Mouse (Mus musculus) hindbrain, embryonic 16.5 days (tissue): ENCODE data around the gene R3hcc1l. TPM values are rescaled to one million over a fixed set of nuclear protein-coding genes. Genes with fewer than 3 reads are reported as not detected.

ENCODE experiments used
- ATAC-seq: fragments of 200-750 bp; cut with Nextera tagmentation; 2 replicates; pipeline ENCODE4 v1.8.0; 2017; ENCODE audit warnings: moderate TSS enrichment, moderate library complexity
- H3K27ac ChIP-seq: fragments of 300-500 bp; sonication (generic); 2 replicates; pipeline ENCODE4 v1.5.1; 2014; ENCODE audit warnings: low read depth, mild to moderate bottlenecking, control low read depth, low read length, moderate library complexity
- H3K27me3 ChIP-seq: fragments of 300-500 bp; sonication (generic); replicated peaks from 2 replicates; pipeline ENCODE4 v1.6.1; 2014; ENCODE audit warnings: low read length; ENCODE audit not compliant: control insufficient read depth, insufficient read depth
- H3K36me3 ChIP-seq: fragments of 300-500 bp; sonication (generic); 2 replicates; pipeline ENCODE4 v1.6.1; 2014; ENCODE audit warnings: mild to moderate bottlenecking, low read length, moderate library complexity, mixed read lengths; ENCODE audit not compliant: control insufficient read depth, insufficient read depth
- H3K4me1 ChIP-seq: fragments of 300-500 bp; sonication (generic); 2 replicates; pipeline ENCODE4 v1.6.1; 2014; ENCODE audit warnings: low read depth, low read length; ENCODE audit not compliant: control insufficient read depth, insufficient read depth
- H3K4me2 ChIP-seq: fragments of 300-500 bp; sonication (generic); 2 replicates; pipeline ENCODE4 v1.6.1; 2014; ENCODE audit warnings: mild to moderate bottlenecking, low read length, control low read depth, moderate library complexity
- H3K4me3 ChIP-seq: fragments of 300-500 bp; sonication (generic); 2 replicates; pipeline ENCODE4 v1.5.1; 2014; ENCODE audit warnings: mild to moderate bottlenecking, low read length, control low read depth, moderate library complexity
- H3K9ac ChIP-seq: fragments of 300-500 bp; sonication (generic); 2 replicates; pipeline ENCODE4 v1.6.1; 2014; ENCODE audit warnings: low read depth, mild to moderate bottlenecking, control low read depth, low read length, moderate library complexity
- H3K9me3 ChIP-seq: fragments of 300-500 bp; sonication (generic); 2 replicates; pipeline ENCODE4 v1.6.1; 2014; ENCODE audit warnings: mild to moderate bottlenecking, low read length, moderate library complexity; ENCODE audit not compliant: control insufficient read depth
- WGBS: fragments of 180-500 bp; shearing (Covaris S2); extraction: QIAGEN DNeasy Blood & Tissue Kit; methylation state at CpG from one replicate; pipeline ENCODE4 v1.1.7; 2014; 5-methylcytosine and 5-hydroxymethylcytosine counted together
- polyA plus RNA-seq: library from polyadenylated mRNA; unstranded; fragments of >200 nt; fragmentation: Nextera tagmentation; extraction: Ambion mirVana; gene quantifications from 2 replicates; pipeline ENCODE4 v1.2.1, GENCODE M21; 2015

The R3hcc1l gene
- polyA plus RNA-seq, 1 experiment from 2014 or later, result 11.4 TPM

DNA sequence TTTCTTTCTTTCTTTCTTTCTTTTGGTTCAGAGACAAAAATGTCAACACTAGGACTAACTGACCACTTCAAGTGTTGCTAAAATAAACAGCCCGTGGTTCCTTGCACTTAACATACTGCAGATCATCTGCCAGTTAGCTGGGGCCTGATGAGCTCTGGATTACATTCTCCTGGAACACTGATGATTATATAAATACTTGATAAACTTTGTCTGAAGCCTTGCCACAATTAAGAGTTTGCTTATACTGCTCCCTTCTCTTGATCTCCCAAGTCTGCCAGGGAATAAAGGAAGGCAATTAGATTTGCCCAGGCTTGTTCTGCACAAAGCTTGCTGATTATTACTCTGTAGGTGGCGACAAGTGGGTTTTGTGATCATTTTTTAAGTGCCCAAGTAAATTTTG, 69.1 kb downstream of the R3hcc1l start:
- Histone ChIP-seq H3K36me3 (0 out of 2 replicates have a peak, but pooled peaks cover 2% of the 10 kb centered on the region), H3K9me3 (no peaks in the 10 kb centered on the region), H3K27me3 (no peaks in the 10 kb centered on the region), H3K4me2 (no peak overlapping the region), H3K27ac (no peak overlapping the region), H3K4me3 (no peak overlapping the region), H3K9ac (no peak overlapping the region), H3K4me1 (no peaks in the 10 kb centered on the region)
- WGBS, result 80% methylated on average over 2 of the region's 2 CpGs
- no peak for ATAC-seq

DNA sequence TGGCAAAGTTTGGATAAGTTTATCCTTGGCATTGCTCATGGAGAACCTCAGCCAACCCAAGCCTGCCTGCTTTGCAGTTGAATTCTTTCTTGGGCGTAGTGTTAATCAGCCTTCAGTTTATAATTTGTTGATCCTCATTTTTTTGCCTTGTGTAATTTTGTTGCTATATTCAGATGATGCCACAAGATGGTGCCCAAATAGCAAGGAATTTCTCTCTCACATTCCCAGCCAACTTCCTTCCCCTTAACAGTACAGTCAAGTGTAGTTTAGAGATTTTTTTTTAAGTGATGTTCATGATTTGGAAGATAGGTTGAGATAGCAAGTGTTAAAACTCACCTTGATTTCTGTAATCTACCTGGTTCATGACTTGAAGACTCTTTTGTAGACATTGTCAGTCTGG, 70.7 kb downstream of the R3hcc1l start:
- WGBS, result 73% methylated on average over 1 of the region's 1 CpGs
- Histone ChIP-seq H3K27ac (no peak overlapping the region), H3K4me2 (no peak overlapping the region), H3K9ac (no peak overlapping the region), H3K27me3 (no peaks in the 10 kb centered on the region), H3K9me3 (no peaks in the 10 kb centered on the region), H3K4me3 (no peak overlapping the region), H3K4me1 (no peaks in the 10 kb centered on the region), H3K36me3 (0 out of 2 replicates have a peak, but pooled peaks cover 2% of the 10 kb centered on the region)
- ATAC-seq, result no peak

DNA sequence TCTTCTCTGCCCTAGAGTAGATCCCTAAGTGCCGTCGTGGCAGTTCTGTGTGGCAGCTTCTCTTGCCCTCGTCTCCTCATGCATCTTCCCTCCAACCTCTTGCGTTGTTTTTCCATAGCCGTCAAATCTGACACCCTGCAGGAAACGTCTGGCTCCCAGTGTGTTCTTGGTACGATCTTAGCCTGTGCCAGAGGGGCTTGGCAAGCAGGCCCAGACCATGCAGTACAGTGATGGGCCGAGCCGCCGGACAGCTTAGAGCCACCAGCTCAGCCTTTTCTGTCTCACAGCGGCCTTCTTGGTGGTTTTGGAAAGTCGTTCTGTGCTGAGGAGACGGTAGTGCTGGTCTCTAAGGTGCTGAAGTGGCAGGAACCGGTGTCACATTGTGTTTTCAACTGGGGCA, 73.0 kb downstream of the R3hcc1l start:
- H3K27ac ChIP-seq, result no peak overlapping the region
- 54% methylated on average over 14 of the region's 14 CpGs for WGBS
- H3K9ac ChIP-seq, result no peak overlapping the region
- peak; percentile 48; the same call in 1 of the 2 replicates for ATAC-seq
- no peaks in the 10 kb centered on the region for H3K9me3 ChIP-seq
- no peak overlapping the region for H3K4me3 ChIP-seq
- no peaks in the 10 kb centered on the region for H3K36me3 ChIP-seq
- H3K4me1 ChIP-seq, result no peaks in the 10 kb centered on the region
- no peak overlapping the region for H3K4me2 ChIP-seq
- H3K27me3 ChIP-seq, result no peaks in the 10 kb centered on the region

DNA sequence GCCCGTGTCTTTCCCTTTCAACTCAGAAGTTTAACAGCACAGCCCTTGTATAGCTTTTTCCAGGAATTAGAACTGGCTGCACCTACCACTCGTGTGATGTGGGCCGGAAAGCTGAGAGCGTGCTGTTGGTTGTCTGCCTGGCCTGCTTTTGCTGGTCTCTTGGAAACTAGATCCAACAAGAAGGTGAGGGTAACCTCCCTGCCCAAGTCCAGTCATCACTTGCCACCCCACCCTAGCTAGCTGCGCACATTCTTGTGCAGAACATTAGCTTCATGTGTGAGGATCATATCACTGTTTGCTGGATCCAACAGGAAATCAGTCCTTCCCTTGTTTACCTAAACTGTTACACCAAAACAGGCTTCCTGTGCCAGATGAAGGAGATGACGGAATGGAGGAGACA, 74.9 kb downstream of the R3hcc1l start:
- Histone ChIP-seq H3K4me2 (no peak overlapping the region), H3K9ac (no peak overlapping the region), H3K4me1 (no peaks in the 10 kb centered on the region), H3K36me3 (no peaks in the 10 kb centered on the region), H3K9me3 (no peaks in the 10 kb centered on the region), H3K4me3 (no peak overlapping the region), H3K27ac (no peak overlapping the region), H3K27me3 (no peaks in the 10 kb centered on the region)
- 86% methylated on average over 6 of the region's 6 CpGs for WGBS
- no peak for ATAC-seq

DNA sequence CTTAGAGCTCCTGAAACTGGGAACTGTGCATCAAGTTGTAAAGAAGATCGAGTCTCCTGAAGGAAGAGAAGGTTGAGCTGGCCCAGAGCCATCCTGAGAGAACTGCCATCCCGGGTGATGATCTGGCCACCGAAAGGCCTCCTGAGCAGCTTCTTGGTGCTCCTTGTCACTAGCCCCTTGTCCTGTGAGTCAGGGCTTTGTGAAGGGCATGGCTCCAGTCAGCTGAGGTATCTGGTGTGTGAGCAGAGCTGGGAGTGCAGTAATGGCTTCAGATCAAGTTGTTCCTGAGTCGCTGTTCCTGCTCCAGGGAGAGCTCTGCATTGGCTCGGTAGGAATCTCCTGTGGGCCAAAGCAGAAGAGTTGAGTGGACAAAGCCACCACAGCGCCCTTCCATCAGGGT, 76.5 kb downstream of the R3hcc1l start:
- Histone ChIP-seq H3K27ac (no peak overlapping the region), H3K4me2 (no peak overlapping the region), H3K4me1 (no peaks in the 10 kb centered on the region), H3K4me3 (no peak overlapping the region), H3K36me3 (no peaks in the 10 kb centered on the region), H3K9ac (no peak overlapping the region), H3K27me3 (no peaks in the 10 kb centered on the region), H3K9me3 (no peaks in the 10 kb centered on the region)
- no peak for ATAC-seq
- 96% methylated on average over 6 of the region's 6 CpGs for WGBS

DNA sequence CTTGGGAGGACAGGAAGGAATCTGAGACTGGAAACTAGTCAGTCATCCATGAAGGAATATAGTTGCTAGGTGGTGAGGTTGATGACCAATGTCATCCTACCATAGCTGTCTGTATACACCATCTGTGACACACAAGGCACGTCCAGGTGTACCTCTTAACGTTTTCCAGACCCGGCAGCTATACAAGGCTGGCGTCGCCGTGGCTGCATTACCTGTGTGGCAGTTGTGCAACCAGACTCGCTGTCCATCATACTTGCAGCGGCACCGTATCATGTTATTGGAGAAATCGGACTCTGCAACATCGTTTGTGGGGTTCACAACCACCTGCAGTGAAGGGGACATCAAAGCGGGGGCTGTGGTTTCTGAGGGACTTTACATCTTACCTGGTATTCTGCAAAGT, 78.7 kb downstream of the R3hcc1l start:
- Histone ChIP-seq H3K27me3 (no peaks in the 10 kb centered on the region), H3K4me2 (no peak overlapping the region), H3K4me3 (no peak overlapping the region), H3K27ac (no peak overlapping the region), H3K36me3 (no peaks in the 10 kb centered on the region), H3K9ac (no peak overlapping the region), H3K4me1 (peaks cover 8% of the 10 kb centered on the region), H3K9me3 (no peaks in the 10 kb centered on the region)
- no peak for ATAC-seq
- 93% methylated on average over 12 of the region's 12 CpGs for WGBS

DNA sequence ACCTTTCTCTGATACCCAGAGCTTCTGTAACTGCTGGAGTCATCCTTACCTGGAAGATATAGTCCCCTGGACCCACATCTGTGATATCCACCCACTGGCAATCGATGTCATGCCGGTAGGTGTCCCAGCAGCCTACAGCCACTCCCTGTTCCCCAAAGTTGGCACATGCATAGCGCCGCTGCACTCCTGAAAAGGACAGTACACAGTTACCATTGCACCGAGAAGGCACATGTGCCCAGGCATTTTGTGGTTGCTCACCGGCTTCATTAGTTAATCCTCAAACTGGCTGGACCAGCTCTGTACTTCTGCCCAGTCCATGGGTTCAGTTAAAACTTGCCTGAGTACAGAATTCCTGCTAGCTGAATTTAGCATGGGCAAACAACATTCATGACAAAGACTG, 79.3 kb downstream of the R3hcc1l start:
- H3K9ac ChIP-seq, result no peak overlapping the region
- no peak overlapping the region for H3K4me2 ChIP-seq
- no peaks in the 10 kb centered on the region for H3K27me3 ChIP-seq
- 93% methylated on average over 6 of the region's 6 CpGs for WGBS
- no peak overlapping the region for H3K4me3 ChIP-seq
- H3K36me3 ChIP-seq, result no peaks in the 10 kb centered on the region
- peaks cover 8% of the 10 kb centered on the region for H3K4me1 ChIP-seq
- ATAC-seq, result no peak
- no peaks in the 10 kb centered on the region for H3K9me3 ChIP-seq
- H3K27ac ChIP-seq, result no peak overlapping the region

DNA sequence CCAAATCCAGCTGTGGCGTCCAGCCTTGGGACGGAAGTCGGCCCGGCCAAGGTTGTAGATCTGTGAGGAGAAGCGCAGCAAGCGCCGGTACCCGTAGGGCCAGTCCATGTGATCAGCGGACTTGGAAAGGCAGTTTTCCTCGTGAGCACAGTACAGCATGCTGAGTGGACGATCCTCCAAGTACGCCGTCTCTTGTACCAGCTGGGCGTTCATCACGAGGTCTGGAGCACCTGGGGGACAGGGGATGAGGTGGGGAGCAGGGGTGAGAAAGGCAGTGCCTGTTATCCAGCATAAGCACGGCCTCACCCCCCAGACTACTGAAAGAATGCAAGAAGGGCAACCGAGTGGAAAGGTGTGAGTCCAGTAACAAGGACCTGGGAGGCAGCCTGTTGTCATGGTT, 81.3 kb downstream of the R3hcc1l start:
- 82% methylated on average over 17 of the region's 17 CpGs for WGBS
- no peaks in the 10 kb centered on the region for H3K27me3 ChIP-seq
- H3K9me3 ChIP-seq, result no peaks in the 10 kb centered on the region
- ATAC-seq, result no peak
- H3K4me2 ChIP-seq, result no peak overlapping the region
- H3K27ac ChIP-seq, result no peak overlapping the region
- peaks cover 8% of the 10 kb centered on the region for H3K4me1 ChIP-seq
- no peak overlapping the region for H3K4me3 ChIP-seq
- no peak overlapping the region for H3K9ac ChIP-seq
- H3K36me3 ChIP-seq, result no peaks in the 10 kb centered on the region

DNA sequence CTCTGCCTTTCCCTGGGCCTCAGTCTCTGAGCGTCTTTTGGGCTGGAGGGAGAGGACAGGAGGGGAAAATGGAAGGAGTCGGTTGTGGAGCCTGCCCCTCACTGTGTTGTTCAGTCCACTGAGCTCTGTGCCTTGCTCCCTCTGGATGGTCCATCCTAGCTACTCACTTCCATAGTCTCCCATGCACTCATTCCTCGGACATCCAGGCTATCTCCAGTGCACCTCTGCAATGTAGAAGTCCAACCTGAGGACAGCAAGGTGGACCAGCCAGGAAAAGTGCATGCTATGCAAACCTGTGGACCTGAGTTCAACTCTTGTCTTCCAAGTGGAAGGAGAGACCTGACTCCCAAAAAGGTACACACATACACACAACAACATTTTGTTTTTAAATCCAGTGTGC, 82.0 kb downstream of the R3hcc1l start:
- H3K9ac ChIP-seq, result no peak overlapping the region
- WGBS, result 60% methylated on average over 3 of the region's 3 CpGs
- no peak for ATAC-seq
- H3K9me3 ChIP-seq, result no peaks in the 10 kb centered on the region
- no peak overlapping the region for H3K4me2 ChIP-seq
- H3K27ac ChIP-seq, result no peak overlapping the region
- H3K4me1 ChIP-seq, result peaks cover 8% of the 10 kb centered on the region
- H3K36me3 ChIP-seq, result no peaks in the 10 kb centered on the region
- H3K4me3 ChIP-seq, result no peak overlapping the region
- no peaks in the 10 kb centered on the region for H3K27me3 ChIP-seq

DNA sequence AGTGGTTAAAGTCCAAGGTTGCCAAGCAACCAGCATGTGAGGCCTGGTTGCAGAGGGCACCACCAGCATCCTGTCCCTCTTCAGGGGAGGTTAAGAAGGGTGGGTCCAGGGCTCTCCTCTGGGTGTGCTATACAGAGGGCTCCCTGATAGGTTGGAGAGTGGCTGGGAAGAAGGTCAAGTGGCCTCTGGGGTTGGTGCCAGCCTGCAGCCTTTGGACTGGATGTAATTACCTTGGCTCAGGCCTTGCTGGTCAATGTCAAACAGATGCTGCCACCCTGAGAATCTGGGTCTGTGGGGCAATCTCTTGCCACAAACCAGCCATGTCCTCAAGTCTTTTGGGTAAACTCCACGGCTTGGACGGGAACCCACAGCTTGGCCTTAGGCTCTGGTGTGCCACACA, 82.9 kb downstream of the R3hcc1l start:
- Histone ChIP-seq H3K27me3 (no peaks in the 10 kb centered on the region), H3K4me3 (no peak overlapping the region)
- peak; percentile 65; the same call in 1 of the 2 replicates for ATAC-seq

More for the DNA sequence above, 82.9 kb downstream of the R3hcc1l start:
- no peak overlapping the region for H3K27ac ChIP-seq
- H3K4me1 ChIP-seq, result peaks cover 8% of the 10 kb centered on the region
- WGBS, result 79% methylated on average over 2 of the region's 2 CpGs
- no peak overlapping the region for H3K4me2 ChIP-seq
- H3K36me3 ChIP-seq, result no peaks in the 10 kb centered on the region
- H3K9ac ChIP-seq, result no peak overlapping the region
- H3K9me3 ChIP-seq, result no peaks in the 10 kb centered on the region
